Comparison of ENCODE assay signal across 8 mouse cellular contexts in genomic region chr10:127599779-127600541, GRCm38 (mm10). TPM values are rescaled to one million over a fixed set of nuclear protein-coding genes. Genes with fewer than 3 reads are reported as not detected.
DNase-seq lines count a peak whose midpoint lies in the region; ATAC-seq lines count a peak whose summit lies in the region.

No protein-coding gene starts in this region.

- H3K9ac ChIP-seq in midbrain, embryonic 13.5 days (replicated peaks): no peak overlapping the region
- H3K9ac ChIP-seq in heart, embryonic 13.5 days: peak overlapping the region; percentile 34; the same call in 1 of the 2 replicates
- H3K9ac ChIP-seq in midbrain, embryonic 16.5 days (ENCODE audit: low read depth, low read length): no peak overlapping the region

- DNase-seq in midbrain, embryonic 10.5 days (ENCODE audit: low spot score): no peak
- peak; percentile 55 to 62 for DNase-seq in cerebellum, postnatal 36 days
- DNase-seq in kidney, postnatal 25 days: peak; percentile 55 to 79
- no peak for DNase-seq in c-Kit-positive CD71-positive TER-119-positive erythroid progenitor cells, embryonic 14.5 days (ENCODE audit: low spot score)
- no peak for DNase-seq in thymus, postnatal 10 days (ENCODE audit: low spot score in 2 of 2)

- H3K36me3 ChIP-seq in midbrain, embryonic 10.5 days: peaks cover 85% of the 10 kb centered on the region
- H3K36me3 ChIP-seq in midbrain, embryonic 13.5 days: peaks cover 83% of the 10 kb centered on the region
- peaks cover 39% of the 10 kb centered on the region for H3K36me3 ChIP-seq in heart, embryonic 13.5 days
- peaks cover 28% of the 10 kb centered on the region for H3K36me3 ChIP-seq in midbrain, embryonic 16.5 days (ENCODE audit: control insufficient read depth, insufficient read depth, low read length)

- no peak overlapping the region for H3K4me3 ChIP-seq in midbrain, embryonic 10.5 days
- H3K4me3 ChIP-seq in midbrain, embryonic 13.5 days (replicated peaks): no peak overlapping the region
- H3K4me3 ChIP-seq in heart, embryonic 13.5 days: no peak overlapping the region
- H3K4me3 ChIP-seq in midbrain, embryonic 16.5 days (ENCODE audit: low read depth, low read length): no peak overlapping the region

- no peaks in the 10 kb centered on the region for H3K27me3 ChIP-seq in midbrain, embryonic 10.5 days (ENCODE audit: low read depth, poor library complexity, severe bottlenecking)
- H3K27me3 ChIP-seq in midbrain, embryonic 13.5 days: no peaks in the 10 kb centered on the region
- H3K27me3 ChIP-seq in heart, embryonic 13.5 days (replicated peaks): no peaks in the 10 kb centered on the region
- H3K27me3 ChIP-seq in midbrain, embryonic 16.5 days (ENCODE audit: control insufficient read depth, insufficient read depth, low read depth, low read length): no peaks in the 10 kb centered on the region

- no peak overlapping the region for H3K4me2 ChIP-seq in midbrain, embryonic 13.5 days (replicated peaks)
- H3K4me2 ChIP-seq in heart, embryonic 13.5 days: 0 out of 2 replicates have a peak overlapping the region, but pooled peaks have one; percentile 1
- H3K4me2 ChIP-seq in midbrain, embryonic 16.5 days (ENCODE audit: low read length): no peak overlapping the region

- WGBS in midbrain, embryonic 10.5 days: 75% methylated on average over 17 of the region's 17 CpGs
- 72% methylated on average over 17 of the region's 17 CpGs for WGBS in midbrain, embryonic 13.5 days
- WGBS in heart, embryonic 13.5 days: 49% methylated on average over 17 of the region's 17 CpGs
- WGBS in midbrain, embryonic 16.5 days: 61% methylated on average over 17 of the region's 17 CpGs

- H3K4me1 ChIP-seq in midbrain, embryonic 10.5 days: peaks cover 38% of the 10 kb centered on the region
- peaks cover 10% of the 10 kb centered on the region for H3K4me1 ChIP-seq in midbrain, embryonic 13.5 days (replicated peaks)
- H3K4me1 ChIP-seq in heart, embryonic 13.5 days: peaks cover 84% of the 10 kb centered on the region
- peaks cover 4% of the 10 kb centered on the region; the same call in 1 of the 2 replicates for H3K4me1 ChIP-seq in midbrain, embryonic 16.5 days (ENCODE audit: control insufficient read depth, insufficient read depth, low read length)

- ATAC-seq in midbrain, embryonic 13.5 days: no peak
- no peak; the same call in 1 of the 2 replicates for ATAC-seq in heart, embryonic 13.5 days (ENCODE audit: extremely low read depth, insufficient number of reproducible peaks, low FRiP score, low TSS enrichment)
- ATAC-seq in midbrain, embryonic 16.5 days: no peak; the same call in 1 of the 2 replicates

- H3K27ac ChIP-seq in midbrain, embryonic 10.5 days (replicated peaks): peak overlapping the region; percentile 52
- H3K27ac ChIP-seq in midbrain, embryonic 13.5 days: no peak overlapping the region
- peak overlapping the region; percentile 81 for H3K27ac ChIP-seq in heart, embryonic 13.5 days (replicated peaks)
- peak overlapping the region; percentile 48; the same call in 1 of the 2 replicates for H3K27ac ChIP-seq in midbrain, embryonic 16.5 days (ENCODE audit: low read length)

- H3K9me3 ChIP-seq in midbrain, embryonic 10.5 days (replicated peaks): no peaks in the 10 kb centered on the region
- no peaks in the 10 kb centered on the region for H3K9me3 ChIP-seq in midbrain, embryonic 13.5 days
- H3K9me3 ChIP-seq in heart, embryonic 13.5 days: no peaks in the 10 kb centered on the region
- no peaks in the 10 kb centered on the region for H3K9me3 ChIP-seq in midbrain, embryonic 16.5 days (replicated peaks; ENCODE audit: control insufficient read depth, low read length, poor library complexity, severe bottlenecking)

RNA-seq across cellular contexts. Expression of gene Lrp1, which starts 21.0 kb away (rescaled TPM):
- polyA plus RNA-seq in midbrain, embryonic 10.5 days (2016; fragmentation: Nextera tagmentation; extraction: Ambion mirVana): 54.9 and 69.8 TPM in 2 replicates
- 98.2 and 99.4 TPM in 2 replicates for polyA plus RNA-seq in midbrain, embryonic 13.5 days (2015; fragmentation: Nextera tagmentation; extraction: Ambion mirVana)
- 30.7 and 37.9 TPM in 2 replicates for polyA plus RNA-seq in heart, embryonic 13.5 days (2015; fragmentation: Nextera tagmentation; extraction: Ambion mirVana)
- 110 and 117 TPM in 2 replicates for polyA plus RNA-seq in midbrain, embryonic 16.5 days (2015; fragmentation: Nextera tagmentation; extraction: Ambion mirVana)

RNA-seq across cellular contexts. Expression of gene Stat6, which starts 42.8 kb away (rescaled TPM):
- 8.2 and 8.9 TPM in 2 replicates for polyA plus RNA-seq in midbrain, embryonic 10.5 days (2016; fragmentation: Nextera tagmentation; extraction: Ambion mirVana)
- 3.8 and 4.3 TPM in 2 replicates for polyA plus RNA-seq in midbrain, embryonic 13.5 days (2015; fragmentation: Nextera tagmentation; extraction: Ambion mirVana)
- polyA plus RNA-seq in heart, embryonic 13.5 days (2015; fragmentation: Nextera tagmentation; extraction: Ambion mirVana): 24.5 and 24.6 TPM in 2 replicates
- 4.4 and 5.4 TPM in 2 replicates for polyA plus RNA-seq in midbrain, embryonic 16.5 days (2015; fragmentation: Nextera tagmentation; extraction: Ambion mirVana)

Comparison
In these comparisons a context has a peak if more than half of its experiments do, and no peak if none do; other contexts are left out.
1. DNase-seq: peak in cerebellum, postnatal 36 days (2 of 2) and kidney, postnatal 25 days (2 of 2); none in midbrain, embryonic 10.5 days (single experiment), c-Kit-positive CD71-positive TER-119-positive erythroid progenitor cells, embryonic 14.5 days (single experiment) and thymus, postnatal 10 days (0 of 2).